Mouse (Mus musculus) cerebellum, adult 2 months (tissue): Measurements from ENCODE around the gene Fmod. TPM values are rescaled to one million over a fixed set of nuclear protein-coding genes. Genes with fewer than 3 reads are reported as not detected.

Experiments
- DNase-seq, 2 experiments: peaks; one replicate each; pipeline ENCODE4 v3.0.0; 2021
- H3K27ac ChIP-seq: fragments of 200-500 bp; 2 replicates; pipeline ENCODE4 v1.5.1; 2012; ENCODE audit warnings: low read length, control low read depth, inconsistent platforms; ENCODE audit not compliant: insufficient read depth
- H3K27me3 ChIP-seq: fragments of 200-500 bp; 2 replicates; pipeline ENCODE4 v1.6.1; 2012; ENCODE audit warnings: inconsistent platforms, mild to moderate bottlenecking, low read length, moderate library complexity; ENCODE audit not compliant: control insufficient read depth, insufficient read depth
- H3K4me1 ChIP-seq: fragments of 200-500 bp; 2 replicates; pipeline ENCODE4 v1.6.1; 2011; ENCODE audit warnings: low read length; ENCODE audit not compliant: control insufficient read depth, insufficient read depth
- H3K4me3 ChIP-seq: fragments of 200-500 bp; replicated peaks from 2 replicates; pipeline ENCODE3; 2011; ENCODE audit warnings: mild to moderate bottlenecking, low read depth, low read length, control low read depth; ENCODE audit not compliant: insufficient read depth
- CTCF ChIP-seq: fragments of 200-500 bp; IDR thresholded peaks from 2 replicates; pipeline ENCODE4 v1.5.1; 2011; ENCODE audit warnings: low read depth, mild to moderate bottlenecking, control low read depth, low read length, moderate library complexity, borderline replicate concordance; ENCODE audit not compliant: insufficient read depth
- POLR2A ChIP-seq: fragments of 200-500 bp; IDR thresholded peaks from 2 replicates; pipeline ENCODE4 v1.6.1; 2011; ENCODE audit warnings: low read length, control low read depth, borderline replicate concordance; ENCODE audit not compliant: insufficient read depth
- WGBS: fragments of 180-500 bp; shearing (Covaris S2); methylation state at CpG from one replicate; pipeline ENCODE4 v1.1.7; 2018; 5-methylcytosine and 5-hydroxymethylcytosine counted together
- polyA plus RNA-seq: library from polyadenylated mRNA; depleted of rRNA; stranded (reverse); fragments of >200 nt; gene quantifications from 2 replicates; pipeline ENCODE4 v1.2.3, GENCODE M21; 2012

The Fmod gene
- polyA plus RNA-seq, 1 experiment = 7.5 TPM

DNA sequence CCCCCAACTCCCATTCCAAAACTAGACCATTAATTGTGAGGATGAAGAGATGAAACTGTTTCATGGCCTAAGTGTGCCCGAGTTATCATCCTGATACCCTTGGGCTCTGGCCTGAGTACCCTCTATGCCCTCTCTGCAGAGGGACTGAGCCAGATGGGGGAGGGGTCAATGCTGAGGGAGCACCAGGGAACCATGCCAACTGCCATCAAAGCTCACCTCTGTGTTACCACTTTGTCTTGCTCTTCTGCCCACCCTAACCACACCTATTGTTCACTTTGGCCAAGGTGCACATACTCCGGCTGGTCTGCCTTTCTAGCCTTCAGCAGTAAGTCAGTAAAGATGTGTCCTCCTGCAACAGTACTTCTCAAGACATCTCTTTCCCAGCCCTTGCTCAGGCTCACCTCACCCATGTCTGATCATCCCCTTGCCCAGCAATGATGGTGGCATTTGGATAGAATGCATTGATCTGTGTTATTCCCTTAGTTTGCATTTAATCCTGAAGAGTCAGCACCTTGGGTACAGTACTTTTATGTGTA lies 27.3 kb downstream of the Fmod start:
- Histone ChIP-seq H3K4me3 (no peak overlapping the region), H3K4me1 (peaks cover 22% of the 10 kb centered on the region), H3K27ac (no peak overlapping the region), H3K27me3 (no peaks in the 10 kb centered on the region)
- no peak for DNase-seq
- WGBS = 96% methylated on average over 2 of the region's 2 CpGs
- TF ChIP-seq POLR2A = no peak
- TF ChIP-seq CTCF = no peak

DNA sequence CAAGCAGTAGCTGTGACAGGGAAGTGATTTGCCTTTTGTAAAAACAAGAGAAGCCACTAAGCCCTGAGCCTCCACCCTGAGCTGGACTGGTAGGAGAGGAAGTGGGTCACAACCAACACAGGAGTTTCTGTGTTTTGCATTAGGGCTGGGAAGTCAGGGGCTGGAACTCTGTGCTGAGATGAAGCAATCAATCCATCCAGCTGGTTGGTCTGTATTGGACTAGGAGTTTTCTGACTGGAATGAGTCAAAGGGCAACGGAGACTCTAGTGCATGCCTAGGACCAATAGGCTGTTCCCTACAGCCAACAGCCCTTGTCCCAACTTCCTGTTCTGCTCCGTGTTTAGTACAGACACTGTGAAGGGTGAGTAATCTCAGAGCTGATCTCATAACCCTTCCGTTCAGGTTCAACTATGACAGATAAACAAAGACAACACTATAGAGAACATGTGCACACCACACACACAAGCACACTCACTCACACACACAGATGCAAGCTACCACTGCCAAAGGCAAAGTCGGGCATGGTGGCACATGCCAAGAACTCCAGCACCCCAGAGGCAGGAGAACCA lies 28.3 kb downstream of the Fmod start:
- TF ChIP-seq CTCF = no peak
- no peak for TF ChIP-seq POLR2A
- no peak for DNase-seq
- Histone ChIP-seq H3K27me3 (no peaks in the 10 kb centered on the region), H3K27ac (no peak overlapping the region), H3K4me3 (no peak overlapping the region), H3K4me1 (peaks cover 17% of the 10 kb centered on the region; the same call in 1 of the 2 replicates)
- 66% methylated on average over 4 of the region's 4 CpGs for WGBS

DNA sequence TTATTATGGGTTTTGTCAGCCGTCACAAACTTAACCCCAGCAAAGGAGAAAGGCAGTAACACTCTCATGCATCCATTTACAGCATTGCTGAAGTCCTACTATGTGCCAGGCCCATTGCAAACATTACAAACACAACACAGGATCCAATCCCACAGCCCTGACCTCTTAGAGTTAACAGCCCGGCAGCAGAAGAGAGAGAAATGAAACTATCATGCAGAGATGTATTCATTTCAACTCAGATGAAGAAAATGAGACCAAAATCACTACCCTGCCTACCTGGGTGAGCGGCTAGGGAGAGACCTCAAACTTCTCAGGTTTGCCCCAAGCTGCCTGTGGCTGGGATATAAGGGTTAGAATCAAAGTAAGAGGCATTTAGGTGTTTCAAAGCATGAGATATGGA lies 29.5 kb downstream of the Fmod start:
- DNase-seq = no peak
- H3K27ac ChIP-seq = no peak overlapping the region
- TF ChIP-seq CTCF = no peak
- TF ChIP-seq POLR2A = no peak
- H3K4me1 ChIP-seq = peaks cover 13% of the 10 kb centered on the region; the same call in 1 of the 2 replicates
- no peaks in the 10 kb centered on the region for H3K27me3 ChIP-seq
- WGBS = 71% methylated on average over 3 of the region's 3 CpGs
- no peak overlapping the region for H3K4me3 ChIP-seq

DNA sequence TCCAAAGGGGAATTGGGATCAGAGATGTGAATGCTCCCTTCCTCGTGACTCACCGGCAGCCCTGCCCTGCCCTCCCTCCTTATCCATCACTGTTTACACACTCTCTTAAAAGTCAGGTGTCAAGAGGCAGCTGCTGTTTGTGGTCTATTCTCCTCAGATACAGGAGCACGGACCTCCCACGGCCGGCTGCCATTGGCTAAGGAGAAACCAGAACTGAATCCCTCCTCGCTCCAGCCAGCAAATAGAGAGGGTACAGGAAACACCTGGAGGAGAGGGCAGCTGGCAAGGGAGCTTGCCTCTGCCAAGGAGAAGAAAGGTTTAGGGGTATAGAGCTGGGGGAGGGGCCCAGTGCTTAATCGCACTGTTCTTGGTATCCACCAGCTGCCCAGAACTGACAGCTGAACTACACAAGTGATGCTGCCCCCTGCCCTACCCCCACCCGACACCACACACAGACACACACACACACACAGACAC lies 30.1 kb downstream of the Fmod start:
- H3K4me1 ChIP-seq = peaks cover 13% of the 10 kb centered on the region; the same call in 1 of the 2 replicates
- no peak for TF ChIP-seq CTCF
- no peak for TF ChIP-seq POLR2A
- H3K27ac ChIP-seq = no peak overlapping the region
- WGBS = 23% methylated on average over 8 of the region's 8 CpGs
- DNase-seq = no peak
- H3K4me3 ChIP-seq = no peak overlapping the region
- no peaks in the 10 kb centered on the region for H3K27me3 ChIP-seq

DNA sequence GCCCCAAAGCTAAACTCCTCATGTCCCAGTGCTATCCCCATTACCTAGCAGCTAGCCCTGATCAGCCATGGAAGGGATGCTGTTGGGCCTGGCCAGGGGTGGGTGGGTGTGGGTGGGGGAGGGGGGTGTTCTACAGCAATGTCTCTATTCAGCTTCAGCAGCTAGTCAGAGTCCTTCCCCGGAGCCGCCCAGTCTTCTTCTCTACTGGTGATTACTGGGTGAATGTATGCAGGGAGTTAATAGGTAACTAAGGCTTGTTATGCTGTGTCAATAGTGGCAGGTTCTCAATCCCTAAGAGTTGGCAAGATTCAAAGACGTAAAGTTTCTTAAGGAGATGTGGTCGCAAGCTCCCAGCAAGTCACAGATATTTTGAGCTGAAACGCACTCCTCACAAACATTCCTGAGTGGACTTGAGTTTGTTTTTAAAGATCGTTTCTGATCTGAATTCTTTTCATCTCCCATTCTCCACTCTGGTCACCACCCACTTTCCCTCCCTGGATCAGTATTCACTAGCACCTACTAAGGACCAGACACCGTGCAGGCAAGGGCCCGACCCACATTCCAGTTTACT lies 33.1 kb downstream of the Fmod start:
- no peak for TF ChIP-seq POLR2A
- TF ChIP-seq CTCF = no peak
- Histone ChIP-seq H3K4me1 (peaks cover 5% of the 10 kb centered on the region; the same call in 1 of the 2 replicates), H3K27ac (no peak overlapping the region), H3K4me3 (no peak overlapping the region), H3K27me3 (no peaks in the 10 kb centered on the region)
- no peak for DNase-seq
- WGBS = 87% methylated on average over 8 of the region's 8 CpGs

DNA sequence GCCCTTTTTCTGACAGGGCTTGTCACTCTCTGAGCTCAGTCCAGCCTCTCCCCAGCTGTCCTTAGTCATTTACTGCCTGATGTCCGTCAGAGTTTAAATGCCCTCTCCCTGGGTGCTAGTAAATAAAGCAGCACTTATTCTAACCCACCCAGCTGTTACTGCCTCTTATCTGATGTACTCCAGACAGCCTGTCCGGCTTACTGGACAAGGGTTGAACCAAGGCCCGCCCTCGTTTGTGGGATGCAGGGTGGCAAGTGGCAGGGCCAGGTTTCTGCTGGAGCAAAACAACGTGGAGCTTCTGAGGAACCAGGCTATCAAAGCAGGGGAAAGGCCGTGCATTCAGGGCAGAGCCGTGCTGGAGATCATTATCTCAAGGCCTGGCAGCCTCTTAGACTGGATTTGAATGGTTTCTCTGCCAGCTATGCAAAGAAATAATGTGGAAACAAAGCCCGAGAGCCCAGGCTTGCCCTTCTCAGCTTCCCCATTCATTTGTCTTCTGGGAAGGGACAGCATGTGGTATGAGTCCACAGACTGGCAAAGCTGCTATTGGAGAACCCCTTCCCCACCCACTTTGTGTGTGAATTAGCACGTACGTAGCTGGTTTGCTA lies 34.5 kb downstream of the Fmod start:
- Histone ChIP-seq H3K27ac (no peak overlapping the region), H3K4me1 (peaks cover 14% of the 10 kb centered on the region), H3K27me3 (no peaks in the 10 kb centered on the region), H3K4me3 (no peak overlapping the region)
- no peak for DNase-seq
- TF ChIP-seq CTCF (no peak), POLR2A (no peak)
- WGBS = 68% methylated on average over 10 of the region's 10 CpGs

DNA sequence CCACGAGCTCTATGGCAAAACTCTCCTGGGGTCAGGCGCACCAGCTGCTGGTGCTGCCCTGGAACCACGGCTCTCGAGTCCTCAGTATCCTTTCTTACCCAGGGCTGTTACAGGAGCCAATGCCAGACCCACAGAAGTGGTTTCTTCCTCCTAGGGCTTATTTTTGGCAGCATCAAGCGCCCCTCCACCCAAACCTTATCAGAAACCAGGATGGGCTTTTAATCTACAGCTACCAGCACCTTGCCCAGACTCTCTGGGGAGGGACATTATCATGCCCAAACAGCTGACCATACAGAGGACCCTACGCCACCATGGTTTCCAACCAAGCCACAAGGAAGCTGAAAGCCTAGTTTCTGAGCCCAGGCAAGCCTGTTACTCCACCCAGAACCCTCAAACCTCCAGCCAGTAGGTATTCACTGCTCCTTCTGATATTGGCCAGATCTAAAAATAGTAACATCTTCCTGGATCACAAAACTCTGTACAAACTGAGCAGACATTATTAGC lies 36.1 kb downstream of the Fmod start:
- 84% methylated on average over 6 of the region's 6 CpGs for WGBS
- DNase-seq = no peak
- Histone ChIP-seq H3K4me1 (peaks cover 15% of the 10 kb centered on the region), H3K27me3 (no peaks in the 10 kb centered on the region), H3K27ac (no peak overlapping the region), H3K4me3 (no peak overlapping the region)
- TF ChIP-seq CTCF = no peak
